8 mouse cellular contexts compared by ENCODE assay signal in the genomic region with DNA sequence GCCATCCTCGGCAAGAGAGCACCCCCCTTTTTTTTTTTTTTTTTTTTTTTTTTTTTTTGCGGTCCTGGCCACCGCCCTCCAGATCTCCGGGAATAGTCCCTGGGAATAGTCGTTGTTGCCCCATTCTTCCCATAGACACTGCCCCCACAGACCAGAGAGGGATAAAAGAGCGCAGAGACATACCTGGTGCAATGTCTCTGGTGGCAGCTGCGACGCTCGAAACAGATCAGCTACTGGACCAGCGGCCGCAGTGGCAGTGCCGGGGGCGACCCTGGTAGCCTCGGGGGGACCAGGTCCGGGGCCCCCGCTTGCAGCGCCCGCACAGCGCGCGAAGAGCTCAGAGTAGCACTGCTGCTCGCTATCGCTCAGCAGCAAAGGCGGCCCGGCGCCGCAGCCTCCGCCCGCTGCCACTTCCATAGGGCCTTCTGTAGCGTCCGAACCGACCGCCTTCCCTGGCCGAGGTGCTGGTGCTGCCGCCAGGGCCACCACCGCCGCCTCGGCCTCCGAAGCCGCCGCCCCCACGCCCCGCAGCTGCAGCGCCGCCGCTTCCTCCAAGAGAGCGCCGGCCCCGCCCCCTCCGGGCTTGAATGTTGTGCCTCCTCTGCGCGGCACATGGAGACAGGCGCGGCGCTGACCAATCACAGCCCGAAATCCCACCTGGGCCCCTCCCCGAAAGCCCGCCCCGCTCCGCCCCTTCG. TPM values are rescaled to one million over a fixed set of nuclear protein-coding genes. Genes with fewer than 3 reads are reported as not detected.
DNase-seq lines count a peak whose midpoint lies in the region; ATAC-seq and TF ChIP-seq lines count a peak whose summit lies in the region.

A gene (minus strand): TSS at position 559 of the 698 bp plus-strand sequence.

- H3K36me3 ChIP-seq in forebrain, postnatal 0 days (ENCODE audit: insufficient read depth) = no peaks in the 10 kb centered on the region
- H3K36me3 ChIP-seq in thymus, adult 2 months (ENCODE audit: control insufficient read depth, insufficient read depth, low read length) = no peaks in the 10 kb centered on the region

- intact Hi-C loops in heart, postnatal 36 days (cut with DNase I) = no loop called here

- TF ChIP-seq CTCF in cerebellum, adult 2 months (IDR thresholded peaks at IDR 0.05; ENCODE audit: borderline replicate concordance, insufficient read depth, low read depth, low read length) = no peak
- TF ChIP-seq CTCF in forebrain, postnatal 0 days (IDR thresholded peaks at IDR 0.05; ENCODE audit: low read depth) = 0 out of 2 replicates have a peak, but pooled peaks have one; percentile 3
- TF ChIP-seq CTCF in lung, adult 2 months (IDR thresholded peaks at IDR 0.05; ENCODE audit: insufficient read depth, low read length) = no peak
- TF ChIP-seq CTCF in olfactory bulb, adult 2 months (IDR thresholded peaks at IDR 0.05; ENCODE audit: insufficient read depth, low read depth, low read length) = no peak
- no peak for TF ChIP-seq CTCF in thymus, adult 2 months (IDR thresholded peaks at IDR 0.05; ENCODE audit: borderline replicate concordance, control insufficient read depth, extremely low read depth, insufficient read depth, low read length, poor library complexity)

- 0 out of 2 replicates have a peak within 1 kb of the TSS, but pooled peaks have one; percentile 36 for H3K27ac ChIP-seq in cerebellum, adult 2 months (ENCODE audit: insufficient read depth, low read length)
- no peak within 1 kb of the TSS for H3K27ac ChIP-seq in forebrain, postnatal 0 days (ENCODE audit: low read depth, low read length)
- H3K27ac ChIP-seq in olfactory bulb, adult 2 months (ENCODE audit: insufficient read depth, low read depth, low read length) = no peak within 1 kb of the TSS
- no peak within 1 kb of the TSS for H3K27ac ChIP-seq in thymus, adult 2 months (ENCODE audit: control insufficient read depth, insufficient read depth, low read length)

- no peaks in the 10 kb centered on the region for H3K4me1 ChIP-seq in cerebellum, adult 2 months (ENCODE audit: control insufficient read depth, insufficient read depth, low read length)
- no peaks in the 10 kb centered on the region for H3K4me1 ChIP-seq in forebrain, postnatal 0 days (ENCODE audit: insufficient read depth)
- no peaks in the 10 kb centered on the region; the same call in 1 of the 2 replicates for H3K4me1 ChIP-seq in lung, adult 2 months (ENCODE audit: control insufficient read depth, insufficient read depth, low read length)
- no peaks in the 10 kb centered on the region for H3K4me1 ChIP-seq in olfactory bulb, adult 2 months (ENCODE audit: control insufficient read depth, insufficient read depth, low read length)
- H3K4me1 ChIP-seq in thymus, adult 2 months (replicated peaks; ENCODE audit: control insufficient read depth, insufficient read depth, low read length) = peaks cover 4% of the 10 kb centered on the region

- H3K4me2 ChIP-seq in forebrain, postnatal 0 days (ENCODE audit: low read depth) = peak within 1 kb of the TSS; percentile 55

- no peaks in the 10 kb centered on the region for H3K9me3 ChIP-seq in forebrain, postnatal 0 days (ENCODE audit: low read length)

- TF ChIP-seq POLR2A in cerebellum, adult 2 months (IDR thresholded peaks at IDR 0.05; ENCODE audit: borderline replicate concordance, insufficient read depth, low read length) = no peak
- TF ChIP-seq POLR2A in lung, adult 2 months (IDR thresholded peaks at IDR 0.05; ENCODE audit: borderline replicate concordance, extremely low read depth, low read depth, low read length) = peak; percentile 27; the same call in 1 of the 2 replicates
- TF ChIP-seq POLR2A in olfactory bulb, adult 2 months (IDR thresholded peaks at IDR 0.05; ENCODE audit: insufficient read depth, low read depth, low read length) = no peak
- TF ChIP-seq POLR2A in thymus, adult 2 months (IDR thresholded peaks at IDR 0.05; ENCODE audit: control insufficient read depth, extremely low read depth, insufficient read depth, low read length, poor library complexity) = no peak

- peak; percentile 97 for ATAC-seq in forebrain, postnatal 0 days

- peak within 1 kb of the TSS; percentile 62 for H3K9ac ChIP-seq in forebrain, postnatal 0 days

- H3K27me3 ChIP-seq in cerebellum, adult 2 months (ENCODE audit: control insufficient read depth, insufficient read depth, low read length) = no peaks in the 10 kb centered on the region
- H3K27me3 ChIP-seq in forebrain, postnatal 0 days (ENCODE audit: insufficient read depth, low read length) = no peaks in the 10 kb centered on the region
- H3K27me3 ChIP-seq in thymus, adult 2 months (ENCODE audit: control insufficient read depth, insufficient read depth, low read length) = no peaks in the 10 kb centered on the region; the same call in 1 of the 2 replicates

- H3K4me3 ChIP-seq in cerebellum, adult 2 months (replicated peaks; ENCODE audit: insufficient read depth, low read depth, low read length) = peak within 1 kb of the TSS; percentile 89
- peak within 1 kb of the TSS; percentile 54 for H3K4me3 ChIP-seq in forebrain, postnatal 0 days (ENCODE audit: low read depth, low read length)
- H3K4me3 ChIP-seq in lung, adult 2 months (replicated peaks; ENCODE audit: extremely low read depth, low read depth, low read length) = peak within 1 kb of the TSS; percentile 73
- H3K4me3 ChIP-seq in olfactory bulb, adult 2 months (ENCODE audit: insufficient read depth, low read depth, low read length) = peak within 1 kb of the TSS; percentile 79
- peak within 1 kb of the TSS; percentile 46 for H3K4me3 ChIP-seq in thymus, adult 2 months (ENCODE audit: control insufficient read depth, insufficient read depth, low read length)

- DNase-seq in MEL-GATA-1-ER (ENCODE audit: extremely low read depth, low read depth) = peak; percentile 47
- peak; percentile 75 to 82 for DNase-seq in cerebellum, adult 2 months
- peak; percentile 77 for DNase-seq in forebrain, postnatal 0 days
- peak; percentile 53 to 69 for DNase-seq in heart, postnatal 36 days
- peak; percentile 49 to 62 for DNase-seq in layer of hippocampus, adult 8-10 months (ENCODE audit: low spot score in 2 of 2)
- DNase-seq in lung, adult 2 months = peak; percentile 63
- peak; percentile 54 for DNase-seq in thymus, adult 2 months

- 4% methylated on average over 41 of the region's 61 CpGs for WGBS in cerebellum, adult 2 months
- WGBS in forebrain, postnatal 0 days = 29% methylated on average over 51 of the region's 61 CpGs
- 28% methylated on average over 60 of the region's 61 CpGs for WGBS in lung, adult 2 months
- WGBS in olfactory bulb, adult 2 months = 15% methylated on average over 61 of the region's 61 CpGs
- 2% methylated on average over 47 of the region's 61 CpGs for WGBS in thymus, adult 2 months

RNA-seq across cellular contexts. Expression of the gene that starts here (rescaled TPM):
- 24.6 and 24.8 TPM in 2 replicates for polyA plus RNA-seq in cerebellum, adult 2 months (2012; rRNA removed)
- 31.5 and 41.2 TPM in 2 replicates for total RNA-seq in forebrain, postnatal 0 days (2014; rRNA removed)
- 3.0 and 5.1 TPM in 2 replicates for polyA plus RNA-seq in forebrain, postnatal 0 days (2015; fragmentation: Nextera tagmentation; extraction: Ambion mirVana)
- total RNA-seq in heart, postnatal 36 days (2021) = 1 to 10 TPM; 1.3 to 2.0 TPM
- total RNA-seq in layer of hippocampus, adult 8-10 months (2022) = 100 to 1,000 TPM; 127 to 163 (median 150) TPM
- polyA plus RNA-seq in lung, adult 2 months (2012; rRNA removed) = 4.7 and 7.7 TPM in 2 replicates
- not detected in 2 replicates for polyA plus RNA-seq in olfactory bulb, adult 2 months (2012; ENCODE audit: insufficient read depth, insufficient read length, low replicate concordance, missing spikeins)
- polyA plus RNA-seq in thymus, adult 2 months (2012; rRNA removed) = 0.34 and 0.69 TPM in 2 replicates

Comparison
In these comparisons a context has a peak if more than half of its experiments do, and no peak if none do; other contexts are left out.
1. RNA of the gene that starts here (total RNA-seq): 127 to 163 TPM in layer of hippocampus, adult 8-10 months and 31.5 to 41.2 TPM in forebrain, postnatal 0 days; 1.3 to 2.0 TPM in heart, postnatal 36 days; every median in the first group is over 10 times any median in the second.
2. Peak in DNase-seq and H3K4me3 ChIP-seq in thymus, adult 2 months; RNA of the gene not detected or under 1 TPM.
3. Peak in every context shown above with its lines, with median percentiles within 50 percentile points of each other: DNase-seq and H3K4me3 ChIP-seq.